Mouse (Mus musculus) heart, postnatal 10 days (tissue): ENCODE measurements around the gene Nuak1. TPM values are rescaled to one million over a fixed set of nuclear protein-coding genes. Genes with fewer than 3 reads are reported as not detected.
A peak's percentile ranks its signal among the peaks of the same experiment; 100 is the strongest.
"Not testable (repeated sequence)": the region's sequence is repeated elsewhere in the genome, so short reads cannot be mapped to it uniquely, and the experiment has no call there.

Experiments
- DNase-seq, 2 experiments: peaks; one replicate each; pipeline ENCODE4 v3.0.0; 2021
- intact Hi-C: fragments of 180-260 bp; cut with DNase I; formaldehyde crosslinking; loops from one replicate; pipeline ENCODE4 v1.15.1; 2025
- total RNA-seq, 2 experiments: library from RNA; stranded (reverse); gene quantifications; 2 replicates each; pipeline ENCODE4 v1.2.3; 2021

Gene Nuak1
- total RNA-seq: 10 to 100 TPM; 25.3 to 33.0 TPM

DNA sequence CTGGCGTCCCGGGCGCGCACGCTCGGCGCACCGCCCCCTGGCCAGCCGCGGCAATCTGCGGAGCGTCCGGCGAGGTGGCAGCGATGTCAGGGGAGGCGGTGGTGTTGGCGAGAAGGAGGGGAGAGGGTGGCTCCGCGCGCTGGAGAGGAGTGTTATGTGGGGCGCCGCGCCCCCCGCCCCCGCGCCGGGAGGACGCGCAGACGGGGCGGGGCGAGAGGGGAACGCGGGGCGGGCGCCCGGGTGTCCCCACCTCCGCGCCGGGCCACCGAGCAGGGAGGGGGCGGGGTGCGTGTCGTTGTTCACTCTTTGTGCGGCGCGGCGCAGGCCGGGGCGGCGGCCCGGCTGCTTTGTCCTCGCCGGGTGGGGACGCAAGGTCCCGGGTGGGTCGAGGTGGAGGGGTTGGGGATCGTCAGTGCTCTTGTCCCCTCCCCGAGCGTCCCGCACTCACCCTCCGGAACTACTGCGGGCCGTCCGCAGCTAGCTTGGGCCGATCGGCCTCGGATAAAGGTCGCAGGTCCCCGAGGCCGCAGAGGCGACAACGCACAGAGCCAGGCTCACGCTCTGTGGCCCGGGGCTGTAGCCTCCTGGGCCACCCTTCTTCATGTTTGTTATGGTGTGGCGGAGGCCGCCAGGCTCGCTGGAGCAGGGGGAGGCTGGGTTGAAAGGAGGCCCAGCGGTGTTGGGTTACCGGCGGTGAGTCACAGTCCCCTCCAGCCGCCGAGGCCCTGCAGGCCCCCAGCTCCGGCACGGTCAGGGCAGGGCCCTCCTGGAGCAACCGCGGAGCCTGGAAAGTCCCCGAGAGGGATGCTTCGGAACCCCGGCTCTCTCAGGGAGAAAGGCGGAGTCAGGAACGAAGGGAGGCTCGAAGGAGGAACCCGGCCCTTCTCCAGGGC lies at the start of gene Nuak1:
TSS of gene Nuak1 (minus strand) at position 57 of the 893 bp plus-strand sequence.
- intact Hi-C loops: no loop called here
- peak; percentile 92 to 95 for DNase-seq

DNA sequence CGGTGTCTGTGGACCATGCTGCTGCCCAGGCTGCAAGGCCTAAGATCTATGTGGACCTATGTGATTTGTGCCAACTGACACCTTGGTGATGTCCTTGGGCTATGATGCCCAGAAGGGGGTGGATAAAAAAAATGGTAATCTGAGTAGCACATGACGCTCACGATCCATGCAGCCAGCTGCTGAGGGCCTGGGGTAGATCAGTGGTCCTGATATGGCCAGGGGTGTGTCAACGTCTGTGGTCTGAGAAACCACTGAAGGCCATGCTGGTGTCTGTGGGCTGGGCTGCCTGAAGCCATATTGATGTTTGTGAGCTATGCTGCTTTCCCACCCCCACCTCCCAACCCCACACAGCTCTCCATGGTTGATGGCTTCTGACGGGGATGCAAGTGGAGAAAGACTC lies 49.7 kb upstream of the Nuak1 start:
- intact Hi-C loops: no loop called here
- DNase-seq: no peak

GRCm38 (mm10) chr10:84488315-84488714 lies 47.9 kb upstream of the Nuak1 start:
- intact Hi-C loops: no loop called here

GRCm38 (mm10) chr10:84484661-84485060 lies 44.3 kb upstream of the Nuak1 start:
- DNase-seq: no peak
- intact Hi-C loops: no loop called here

More at GRCm38 (mm10) chr10:84488315-84488714, 47.9 kb upstream of the Nuak1 start:
- DNase-seq: peak; percentile 62 to 75

GRCm38 (mm10) chr10:84483553-84483952 lies 43.2 kb upstream of the Nuak1 start:
- no peak for DNase-seq
- intact Hi-C loops: no loop called here

GRCm38 (mm10) chr10:84483069-84483468 lies 42.7 kb upstream of the Nuak1 start:
- intact Hi-C loops: no loop called here

GRCm38 (mm10) chr10:84482418-84482817 lies 42.0 kb upstream of the Nuak1 start:
- intact Hi-C loops, DNase-seq: not testable (repeated sequence)

More at GRCm38 (mm10) chr10:84483069-84483468, 42.7 kb upstream of the Nuak1 start:
- no peak for DNase-seq

GRCm38 (mm10) chr10:84481327-84481671 lies 40.9 kb upstream of the Nuak1 start:
- intact Hi-C loops: no loop called here
- DNase-seq: no peak

GRCm38 (mm10) chr10:84480667-84481326 lies 40.4 kb upstream of the Nuak1 start:
- intact Hi-C loops: no loop called here
- DNase-seq: peak; percentile 43 to 53

GRCm38 (mm10) chr10:84480146-84480545 lies 39.7 kb upstream of the Nuak1 start:
- no peak for DNase-seq
- intact Hi-C loops: no loop called here

GRCm38 (mm10) chr10:84477613-84478076 lies 37.2 kb upstream of the Nuak1 start:
- intact Hi-C loops: no loop called here
- no peak for DNase-seq

DNA sequence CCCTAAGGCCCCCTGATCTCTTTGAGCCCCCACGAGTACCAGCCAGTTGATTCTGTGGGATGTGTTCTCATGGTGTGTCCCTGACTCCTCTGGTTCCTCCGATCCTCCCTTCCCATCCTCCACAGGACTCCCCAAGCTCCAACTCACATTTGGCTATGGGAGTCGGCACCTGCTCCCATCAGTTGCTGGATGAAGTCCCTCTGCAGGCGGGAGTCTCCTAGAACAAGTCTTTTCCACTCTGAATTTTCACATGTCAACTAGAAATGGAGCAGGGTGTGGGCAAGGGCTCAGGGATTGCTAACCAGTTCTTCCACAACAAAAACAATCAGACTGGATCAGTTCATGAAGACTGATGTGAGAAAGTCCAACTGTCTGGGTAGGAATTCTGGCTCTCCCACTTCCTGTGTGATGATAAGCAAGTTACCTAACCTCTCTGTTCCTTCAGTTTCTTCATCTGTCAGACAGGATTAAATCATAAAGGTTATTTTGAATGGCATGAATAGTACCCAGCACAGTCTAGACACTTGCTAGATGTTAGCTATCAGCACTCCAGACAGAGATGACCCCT lies 36.7 kb upstream of the Nuak1 start:
- intact Hi-C loops: no loop called here
- DNase-seq: no peak

- intact Hi-C loops: no loop called here
- no peak for DNase-seq
These were observed 27.3 kb upstream of the Nuak1 start for GRCm38 (mm10) chr10:84467555-84468164.

DNA sequence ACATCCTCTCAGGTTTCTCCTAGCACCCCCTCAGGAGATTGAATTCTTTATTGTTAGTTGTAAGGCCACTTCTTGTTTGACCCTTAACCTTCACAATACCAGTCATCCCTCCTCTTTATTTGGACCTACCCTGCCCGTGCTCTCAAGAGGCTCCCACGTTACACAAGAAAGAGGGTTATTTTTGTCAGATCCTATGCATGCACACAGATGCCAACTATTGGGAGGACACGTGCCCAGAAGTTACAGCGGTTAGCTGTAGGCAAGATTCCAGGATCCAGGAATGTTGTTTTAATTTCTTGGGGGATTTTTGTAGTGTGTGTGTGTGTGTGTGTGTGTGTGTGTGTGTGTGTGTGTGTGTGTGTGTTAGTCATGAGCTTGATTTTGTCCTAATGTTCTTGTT lies 25.1 kb upstream of the Nuak1 start:
- peak in 1 of 2 experiments; percentile 16 for DNase-seq
- intact Hi-C loops: no loop called here

DNA sequence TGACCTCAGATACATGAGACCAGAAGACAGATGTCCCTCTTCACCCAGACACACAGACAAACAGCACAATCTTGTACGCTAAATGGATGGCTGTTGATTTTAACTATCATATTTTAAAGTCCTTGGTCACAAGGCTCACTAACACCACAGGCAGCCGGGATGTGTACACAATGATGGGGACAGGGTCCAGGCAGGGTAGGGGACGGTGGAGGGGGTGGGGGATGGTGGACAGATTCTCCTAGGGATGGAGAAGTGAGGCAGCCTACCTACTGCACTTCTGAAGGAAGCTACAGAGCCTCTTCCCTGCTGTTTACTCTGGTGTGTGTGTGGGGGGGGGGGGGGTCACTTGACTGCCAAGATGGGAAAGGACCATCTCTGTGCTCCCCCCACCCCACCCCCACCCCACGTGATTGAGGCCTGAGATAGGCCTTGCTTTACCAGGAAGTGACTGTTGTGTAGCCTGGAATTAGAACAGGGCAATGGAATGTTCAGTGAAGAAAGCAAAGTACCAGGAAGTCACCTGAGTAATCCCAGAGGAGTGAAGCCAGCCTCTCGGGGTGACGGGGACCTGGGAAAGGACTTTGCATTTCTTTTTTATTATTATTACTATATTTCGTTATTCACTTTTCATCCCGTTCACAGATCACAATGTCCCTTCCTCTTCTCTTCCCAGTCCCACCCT lies 20.2 kb upstream of the Nuak1 start:
- DNase-seq: no peak
- intact Hi-C loops: no loop called here

DNA sequence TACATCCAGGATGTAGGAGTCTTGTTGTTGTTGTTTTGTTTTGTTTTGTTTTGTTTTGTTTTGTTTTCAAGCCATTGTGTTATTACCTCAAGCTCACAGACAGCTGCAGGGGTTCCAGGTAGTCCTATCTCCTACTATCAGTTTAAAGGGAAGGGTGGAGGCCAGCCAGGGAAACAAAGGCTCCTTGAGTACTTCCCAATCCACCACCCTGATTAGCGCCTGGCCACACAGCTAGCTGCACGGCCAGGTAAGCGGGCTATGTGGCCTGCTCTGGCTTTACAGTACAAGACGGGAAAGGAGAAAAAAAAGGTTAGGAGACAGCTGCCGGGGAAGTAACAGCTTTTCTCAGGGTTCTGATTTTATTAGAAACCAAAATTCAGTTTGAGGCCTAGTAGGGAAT lies 17.7 kb upstream of the Nuak1 start:
- DNase-seq: no peak
- intact Hi-C loops: no loop called here

- intact Hi-C loops: no loop called here
These were observed 17.1 kb upstream of the Nuak1 start for GRCm38 (mm10) chr10:84457539-84457938.

GRCm38 (mm10) chr10:84456632-84457320 lies 16.4 kb upstream of the Nuak1 start:
- intact Hi-C loops: no loop called here
- no peak for DNase-seq

More at GRCm38 (mm10) chr10:84457539-84457938, 17.1 kb upstream of the Nuak1 start:
- no peak for DNase-seq

DNA sequence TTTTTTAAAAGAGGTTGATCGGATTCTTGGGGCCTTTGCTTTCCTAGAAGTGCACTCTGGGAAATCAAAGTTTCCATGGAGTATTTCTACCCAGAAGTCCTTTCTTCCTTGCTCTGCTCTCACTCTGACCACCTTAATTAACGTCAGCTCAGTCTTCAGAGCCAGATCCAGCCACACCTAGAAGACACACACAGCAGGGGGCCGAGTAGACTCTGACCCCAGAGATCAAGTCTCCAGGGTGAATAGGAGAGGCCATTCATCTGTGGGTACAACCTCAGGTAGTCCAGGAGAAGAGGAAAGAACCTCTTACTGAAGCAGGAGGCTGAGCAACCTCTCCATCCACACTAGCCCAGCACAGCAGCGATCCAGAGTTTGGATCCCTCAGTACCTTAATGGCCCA lies 11.5 kb upstream of the Nuak1 start:
- no peak for DNase-seq
- intact Hi-C loops: no loop called here

DNA sequence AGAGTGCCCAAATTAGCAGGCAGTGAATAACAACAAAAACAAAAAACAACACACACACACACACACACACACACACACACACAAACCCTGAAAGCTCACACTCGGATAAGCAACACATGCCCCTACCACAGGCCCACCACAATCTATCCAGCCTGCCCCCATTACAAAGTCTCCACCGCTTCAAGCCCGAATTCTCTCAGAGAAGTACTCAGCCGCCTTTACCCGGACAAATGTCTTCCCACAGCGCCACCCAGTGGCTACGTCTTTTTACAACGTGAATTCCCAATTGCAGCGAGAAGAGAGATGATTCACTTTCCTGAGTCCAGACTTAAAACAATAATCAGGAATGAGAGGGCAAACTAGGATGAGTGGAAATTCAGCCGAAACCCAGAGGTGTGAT lies 10.3 kb upstream of the Nuak1 start:
- intact Hi-C loops: loop anchor here (1.0 kb wide), 1 partner anchor 631 kb away; no protein-coding TSS in a partner anchor
- peak; percentile 89 to 94 for DNase-seq
